Mouse (Mus musculus) brain, embryonic 14.5 days (tissue): ENCODE data around the gene Sstr1. TPM values are rescaled to one million over a fixed set of nuclear protein-coding genes. Genes with fewer than 3 reads are reported as not detected.
A peak's percentile ranks its signal among the peaks of the same experiment; 100 is the strongest.

Experiments
- DNase-seq: peaks from one replicate; pipeline ENCODE4 v3.0.0-alpha.2; 2011; ENCODE audit warnings: low read depth
- CTCF ChIP-seq: fragments of 200-500 bp; IDR thresholded peaks from 2 replicates; pipeline ENCODE4 v1.5.1; 2012; ENCODE audit warnings: inconsistent platforms, mild to moderate bottlenecking, moderate library complexity, borderline replicate concordance; ENCODE audit not compliant: insufficient read depth, insufficient read length; ENCODE audit errors: extremely low read depth
- POLR2A ChIP-seq: fragments of 200-500 bp; IDR thresholded peaks from 2 replicates; pipeline ENCODE4 v1.6.1; 2012; ENCODE audit warnings: mild to moderate bottlenecking, inconsistent platforms, borderline replicate concordance; ENCODE audit not compliant: poor library complexity, insufficient read depth, insufficient read length, severe bottlenecking; ENCODE audit errors: extremely low read depth
- polyA plus RNA-seq: library from polyadenylated mRNA; depleted of rRNA; stranded (reverse); fragments of >200 nt; gene quantifications from 2 replicates; pipeline ENCODE4 v1.2.3, GENCODE M21; 2012; rRNA removed

The Sstr1 gene
- polyA plus RNA-seq = 11.1 and 13.5 TPM in 2 replicates

DNA sequence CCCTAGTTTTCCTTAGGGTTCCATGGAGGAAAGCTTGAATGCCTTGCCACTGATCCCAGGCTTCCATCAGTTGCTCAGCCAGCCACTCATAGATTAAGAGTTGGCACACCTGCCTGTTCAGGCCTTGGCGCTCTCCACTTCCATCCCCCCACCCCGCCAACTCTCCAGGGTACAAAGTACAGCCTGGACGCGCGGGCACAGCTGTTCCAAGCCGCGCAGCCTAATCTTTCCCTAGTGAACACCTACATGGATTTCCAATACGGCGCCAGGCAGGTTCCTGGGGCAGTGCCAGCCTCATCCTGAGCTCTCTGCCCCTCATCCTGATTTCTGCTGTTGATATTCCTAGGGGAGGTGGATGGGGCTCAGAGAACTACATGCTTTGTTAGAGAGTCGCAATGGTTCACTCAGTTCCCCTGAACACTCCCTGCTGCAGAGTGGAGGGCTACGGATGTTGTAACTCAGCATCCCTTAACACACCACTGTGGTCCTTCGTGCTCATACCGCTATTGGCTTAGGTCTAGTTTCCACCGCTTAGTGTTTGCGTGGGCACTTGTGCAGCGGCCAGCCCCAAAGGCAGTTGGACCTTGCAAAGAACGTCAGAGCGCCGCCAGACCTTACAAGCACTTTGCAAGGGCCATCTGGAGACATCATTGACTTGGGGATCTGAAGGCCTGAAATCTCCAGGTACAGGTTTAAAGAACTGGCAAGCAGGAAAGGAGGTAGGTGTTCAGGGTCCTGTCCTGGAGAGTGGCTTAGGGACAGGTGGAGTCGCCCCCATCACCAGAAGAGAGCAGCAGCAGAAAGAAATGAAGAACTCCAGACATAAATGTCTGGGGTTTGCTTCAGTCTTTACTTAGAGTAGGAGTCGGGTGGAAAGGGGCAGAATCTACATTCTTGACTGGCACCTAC lies at the start of gene Sstr1:
Gene Sstr1, plus strand, starts transcription at position 610 of the 909 bp plus-strand sequence.
- DNase-seq = peak; percentile 33
- no peak for TF ChIP-seq CTCF

DNA sequence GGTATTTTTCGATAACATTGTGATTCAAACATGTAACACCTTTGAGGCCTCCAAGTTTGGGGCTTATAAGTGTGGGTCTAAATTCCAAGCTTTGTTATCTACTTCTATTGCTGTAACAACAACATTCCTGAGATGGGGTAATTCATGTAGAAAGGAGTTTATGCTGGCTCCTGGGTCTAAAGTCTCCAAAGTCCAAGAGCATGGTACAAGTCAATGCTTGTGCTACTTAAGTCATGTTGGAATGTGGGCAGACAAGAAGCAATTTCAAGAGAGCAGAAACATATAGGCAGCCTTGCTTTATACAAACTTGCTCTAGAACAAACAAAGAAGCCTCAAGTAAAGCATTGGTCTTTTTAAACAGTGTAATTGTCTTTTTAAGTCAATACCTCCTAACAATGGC lies 12.8 kb upstream of the Sstr1 start:
- no peak for TF ChIP-seq POLR2A
- no peak for DNase-seq

DNA sequence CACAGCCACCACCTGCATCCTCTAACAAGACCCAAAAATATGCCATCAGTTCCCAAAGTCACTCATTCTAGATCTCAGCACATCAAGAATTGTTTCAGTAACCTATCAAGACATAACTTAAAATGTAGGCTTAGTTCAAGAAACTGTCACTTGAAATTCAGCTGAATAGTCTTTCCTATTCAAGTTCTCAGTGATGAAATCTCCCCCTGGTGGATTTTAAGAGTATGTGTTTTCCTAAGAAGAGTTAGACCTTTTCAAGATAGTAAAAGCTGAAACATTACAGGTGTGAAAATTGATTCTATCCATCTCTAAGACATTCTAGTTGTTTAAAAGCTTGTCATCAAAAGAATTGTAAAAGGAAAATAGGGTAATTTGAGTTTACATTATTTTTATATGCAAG lies 10.4 kb upstream of the Sstr1 start:
- DNase-seq = peak; percentile 45
- no peak for TF ChIP-seq CTCF
- no peak for TF ChIP-seq POLR2A

DNA sequence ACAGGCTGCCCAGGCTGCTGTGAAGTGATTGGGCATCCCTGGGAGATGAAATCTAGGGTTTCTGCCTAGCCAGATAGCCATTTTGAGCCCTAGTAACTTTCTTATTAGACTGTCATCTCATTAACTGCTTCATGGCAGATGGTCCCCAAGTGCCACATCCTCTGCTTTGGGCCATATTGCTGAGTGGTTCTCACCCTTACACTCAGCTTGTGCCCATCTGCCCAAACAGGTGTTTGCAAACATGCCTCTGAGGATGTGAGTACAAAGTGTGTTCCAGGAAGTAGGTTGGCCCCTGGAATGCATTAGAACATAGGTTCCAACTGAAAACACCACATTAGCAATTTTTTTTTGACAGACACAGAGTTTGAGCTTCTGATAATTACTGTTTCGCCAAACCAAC lies 3.6 kb upstream of the Sstr1 start:
- DNase-seq = peak; percentile 82

DNA sequence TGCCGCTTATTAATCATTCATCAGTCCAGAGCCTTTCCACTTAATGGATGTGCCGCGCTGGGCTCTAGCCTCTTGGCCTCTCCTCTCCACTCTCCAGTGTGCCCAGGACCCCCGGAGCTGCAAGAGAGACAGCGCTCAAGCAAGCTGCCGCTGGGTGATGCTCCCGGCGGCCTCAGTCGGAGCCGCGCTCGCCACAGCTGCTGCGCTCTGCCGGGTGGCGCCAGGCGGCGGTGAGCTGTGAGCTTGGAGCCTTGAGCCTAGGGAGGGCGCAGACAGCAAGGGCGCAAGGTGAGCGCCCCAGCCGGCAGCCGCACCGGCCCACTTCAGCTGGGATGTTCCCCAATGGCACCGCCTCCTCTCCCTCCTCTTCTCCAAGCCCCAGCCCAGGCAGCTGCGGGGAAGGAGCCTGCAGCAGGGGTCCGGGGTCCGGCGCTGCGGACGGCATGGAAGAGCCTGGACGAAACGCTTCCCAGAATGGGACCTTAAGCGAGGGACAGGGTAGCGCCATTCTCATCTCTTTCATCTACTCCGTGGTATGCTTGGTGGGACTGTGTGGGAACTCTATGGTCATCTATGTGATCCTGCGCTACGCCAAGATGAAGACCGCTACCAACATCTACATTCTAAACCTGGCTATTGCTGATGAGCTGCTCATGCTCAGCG lies 820 bp downstream of the Sstr1 start:
- TF ChIP-seq POLR2A (no peak), CTCF (0 out of 2 replicates have a peak, but pooled peaks have one; percentile 20)
- peak; percentile 75 for DNase-seq

More for the DNA sequence above, 3.6 kb upstream of the Sstr1 start:
- TF ChIP-seq CTCF (no peak), POLR2A (no peak)

DNA sequence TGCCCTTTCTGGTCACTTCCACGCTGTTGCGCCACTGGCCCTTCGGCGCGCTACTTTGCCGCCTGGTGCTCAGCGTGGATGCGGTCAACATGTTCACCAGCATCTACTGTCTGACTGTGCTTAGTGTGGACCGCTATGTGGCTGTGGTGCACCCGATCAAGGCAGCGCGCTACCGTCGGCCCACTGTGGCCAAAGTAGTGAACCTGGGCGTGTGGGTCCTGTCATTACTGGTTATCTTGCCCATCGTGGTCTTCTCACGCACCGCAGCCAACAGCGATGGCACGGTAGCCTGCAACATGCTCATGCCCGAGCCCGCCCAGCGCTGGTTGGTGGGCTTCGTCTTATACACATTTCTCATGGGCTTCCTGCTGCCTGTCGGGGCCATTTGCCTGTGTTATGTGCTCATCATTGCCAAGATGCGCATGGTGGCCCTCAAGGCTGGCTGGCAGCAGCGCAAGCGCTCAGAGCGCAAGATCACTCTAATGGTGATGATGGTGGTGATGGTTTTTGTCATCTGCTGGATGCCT lies 1.4 kb downstream of the Sstr1 start:
- DNase-seq = no peak
- TF ChIP-seq CTCF (no peak), POLR2A (no peak)

DNA sequence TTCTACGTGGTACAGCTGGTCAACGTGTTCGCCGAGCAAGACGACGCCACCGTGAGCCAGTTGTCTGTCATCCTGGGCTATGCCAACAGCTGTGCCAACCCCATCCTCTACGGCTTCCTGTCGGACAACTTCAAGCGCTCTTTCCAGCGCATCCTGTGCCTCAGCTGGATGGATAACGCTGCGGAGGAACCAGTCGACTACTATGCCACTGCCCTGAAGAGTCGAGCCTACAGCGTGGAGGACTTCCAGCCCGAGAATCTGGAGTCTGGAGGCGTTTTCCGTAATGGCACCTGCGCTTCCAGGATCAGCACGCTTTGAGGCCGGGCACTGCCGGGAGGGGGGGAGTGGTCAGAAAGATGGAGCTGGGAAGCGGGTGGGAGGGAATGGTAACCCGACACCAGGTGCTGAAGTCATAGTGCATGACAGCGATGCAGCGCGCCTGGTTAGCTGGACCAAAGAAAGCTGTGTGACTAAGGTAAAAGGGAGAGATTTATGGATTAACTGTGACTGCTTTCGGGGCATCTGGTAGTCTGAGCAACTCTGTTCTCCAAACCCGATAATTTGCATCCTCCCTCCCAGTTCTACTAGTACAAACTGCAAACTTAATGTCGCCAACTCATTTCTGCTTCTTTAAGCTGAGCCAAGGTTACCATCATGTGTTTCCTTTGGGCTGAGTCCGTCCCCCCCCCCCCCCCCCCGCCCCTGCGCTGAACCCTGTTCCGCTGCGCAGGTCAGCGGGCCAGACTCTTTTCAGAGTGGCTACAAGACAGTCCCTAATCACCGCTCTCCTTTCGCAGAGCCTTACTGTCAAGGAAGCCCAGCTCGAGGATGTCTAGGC lies 2.1 kb downstream of the Sstr1 start:
- peak; percentile 65 for DNase-seq
- no peak for TF ChIP-seq POLR2A
- TF ChIP-seq CTCF = no peak

DNA sequence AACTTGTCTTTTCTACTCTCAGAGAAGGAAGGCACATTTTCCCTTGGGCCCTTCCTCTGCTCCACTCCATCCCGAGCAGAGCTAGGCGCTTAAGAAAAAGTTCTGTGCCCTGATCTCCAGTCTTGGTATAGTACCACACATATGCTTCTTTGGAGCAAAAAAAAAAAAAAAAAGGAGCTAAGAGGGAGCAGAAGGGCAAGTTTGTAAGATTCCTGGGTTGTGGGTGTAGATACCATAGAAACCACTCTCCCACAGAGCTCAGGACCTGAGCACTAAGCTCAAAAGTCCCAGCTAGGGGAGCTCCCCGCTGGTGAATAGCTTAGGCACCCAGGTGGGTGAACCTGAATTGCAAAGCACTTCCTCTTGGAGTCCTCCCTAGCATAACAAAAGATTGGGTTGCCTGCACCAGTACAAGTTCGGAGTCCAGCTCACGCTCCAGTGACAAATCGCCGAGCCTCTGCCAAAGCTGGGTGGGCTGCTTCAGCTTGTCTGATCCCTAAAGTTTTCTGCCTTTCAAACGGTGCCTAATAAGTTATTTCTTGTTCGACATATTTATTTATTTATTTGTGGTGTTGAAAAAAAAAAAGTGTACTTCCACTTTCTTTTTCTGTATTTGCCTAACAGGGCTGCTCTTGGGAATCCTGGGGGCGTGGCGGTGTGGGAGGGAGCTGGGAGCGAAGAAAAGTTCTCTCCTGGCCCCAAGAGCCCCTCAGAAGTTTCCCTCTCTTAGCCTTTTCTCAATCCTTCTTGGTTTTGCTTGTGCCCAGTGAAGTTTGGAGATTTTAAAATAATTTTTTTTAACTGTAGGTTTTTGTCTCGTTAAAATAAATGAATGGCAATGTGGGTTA lies 2.9 kb downstream of the Sstr1 start:
- TF ChIP-seq CTCF (no peak), POLR2A (no peak)
- DNase-seq = peak; percentile 22

DNA sequence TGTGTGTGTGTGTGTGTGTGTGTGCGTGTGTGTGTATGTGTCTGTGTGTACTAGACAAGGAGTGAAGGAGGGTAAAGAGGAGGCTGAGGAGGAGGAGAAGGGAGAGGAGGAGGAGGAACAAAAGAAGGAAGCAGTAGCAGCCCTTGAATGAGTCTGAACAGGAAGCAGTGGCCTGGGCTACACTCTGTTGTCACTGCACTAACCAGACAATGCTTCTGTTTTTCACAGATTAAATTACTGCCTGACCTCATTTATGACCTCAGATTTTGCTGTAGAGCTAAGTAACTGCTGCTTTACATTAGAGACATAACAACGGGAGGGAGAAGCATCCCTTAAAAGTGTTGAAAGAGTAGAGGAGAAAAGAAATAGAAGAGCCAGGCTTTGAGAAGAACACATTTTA lies 4.6 kb downstream of the Sstr1 start:
- TF ChIP-seq CTCF = no peak
- no peak for TF ChIP-seq POLR2A
- DNase-seq = no peak

DNA sequence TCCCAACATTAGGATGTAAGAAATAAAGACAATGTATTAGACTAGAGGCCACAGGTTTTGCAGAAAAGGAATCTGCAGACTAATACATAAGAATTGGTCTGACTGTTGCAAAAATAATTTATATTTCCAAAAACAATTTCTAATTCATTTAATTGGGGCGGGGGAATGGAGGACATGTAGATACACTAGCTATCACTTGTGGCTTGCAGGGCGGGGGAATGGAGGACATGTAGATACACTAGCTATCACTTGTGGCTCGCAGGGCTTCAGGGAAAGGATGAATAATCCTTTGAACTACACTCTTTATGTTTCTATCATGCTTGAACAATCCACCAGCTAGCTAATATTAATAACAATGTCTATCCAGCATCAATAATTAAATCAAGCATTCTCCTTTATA lies 7.5 kb downstream of the Sstr1 start:
- no peak for DNase-seq
- TF ChIP-seq POLR2A = no peak
- TF ChIP-seq CTCF = no peak
